Mouse (Mus musculus) liver, embryonic 16.5 days (tissue): ENCODE measurements around the gene Fthl17b. TPM values are rescaled to one million over a fixed set of nuclear protein-coding genes. Genes with fewer than 3 reads are reported as not detected.
"Not testable (repeated sequence)": the region's sequence is repeated elsewhere in the genome, so short reads cannot be mapped to it uniquely, and the experiment has no call there.

Experiments used
- ATAC-seq: fragments of 200-750 bp; cut with Nextera tagmentation; 2 replicates; pipeline ENCODE4 v1.8.0; 2017; ENCODE audit warnings: low read depth, mild to moderate bottlenecking, moderate number of reproducible peaks, moderate library complexity
- H3K27ac ChIP-seq: fragments of 300-500 bp; sonication (generic); 2 replicates; pipeline ENCODE4 v1.5.1; 2014; ENCODE audit warnings: mild to moderate bottlenecking, low read length
- H3K27me3 ChIP-seq: fragments of 300-500 bp; sonication (generic); 2 replicates; pipeline ENCODE4 v1.6.1; 2014; ENCODE audit warnings: low read depth, low read length, mixed read lengths; ENCODE audit not compliant: control insufficient read depth, insufficient read depth
- H3K36me3 ChIP-seq: fragments of 300-500 bp; sonication (generic); 2 replicates; pipeline ENCODE4 v1.6.1; 2014; ENCODE audit warnings: mild to moderate bottlenecking; ENCODE audit not compliant: control insufficient read depth, insufficient read depth
- H3K4me1 ChIP-seq: fragments of 300-500 bp; sonication (generic); 2 replicates; pipeline ENCODE4 v1.6.1; 2014; ENCODE audit warnings: low read depth, low read length, mixed read lengths; ENCODE audit not compliant: control insufficient read depth
- H3K4me2 ChIP-seq: fragments of 300-500 bp; sonication (generic); 2 replicates; pipeline ENCODE4 v1.6.1; 2014; ENCODE audit warnings: low read depth, low read length, mixed read lengths
- H3K4me3 ChIP-seq: fragments of 300-500 bp; sonication (generic); 2 replicates; pipeline ENCODE4 v1.5.1; 2014; ENCODE audit warnings: low read depth, mild to moderate bottlenecking, low read length
- H3K9ac ChIP-seq: fragments of 300-500 bp; sonication (generic); 2 replicates; pipeline ENCODE4 v1.6.1; 2014; ENCODE audit warnings: low read depth, low read length
- H3K9me3 ChIP-seq: fragments of 300-500 bp; sonication (generic); replicated peaks from 2 replicates; pipeline ENCODE4 v1.6.1; 2016; ENCODE audit warnings: low read length; ENCODE audit not compliant: control insufficient read depth
- WGBS: fragments of 180-500 bp; shearing (Covaris S2); extraction: QIAGEN DNeasy Blood & Tissue Kit; methylation state at CpG from one replicate; pipeline ENCODE4 v1.1.7; 2014; ENCODE audit not compliant: insufficient replicate concordance; 5-methylcytosine and 5-hydroxymethylcytosine counted together
- polyA plus RNA-seq: library from polyadenylated mRNA; unstranded; fragments of >200 nt; fragmentation: Nextera tagmentation; extraction: Ambion mirVana; gene quantifications from 2 replicates; pipeline ENCODE4 v1.2.1, GENCODE M21; 2015

Gene Fthl17b
- polyA plus RNA-seq = not detected in 2 replicates

DNA sequence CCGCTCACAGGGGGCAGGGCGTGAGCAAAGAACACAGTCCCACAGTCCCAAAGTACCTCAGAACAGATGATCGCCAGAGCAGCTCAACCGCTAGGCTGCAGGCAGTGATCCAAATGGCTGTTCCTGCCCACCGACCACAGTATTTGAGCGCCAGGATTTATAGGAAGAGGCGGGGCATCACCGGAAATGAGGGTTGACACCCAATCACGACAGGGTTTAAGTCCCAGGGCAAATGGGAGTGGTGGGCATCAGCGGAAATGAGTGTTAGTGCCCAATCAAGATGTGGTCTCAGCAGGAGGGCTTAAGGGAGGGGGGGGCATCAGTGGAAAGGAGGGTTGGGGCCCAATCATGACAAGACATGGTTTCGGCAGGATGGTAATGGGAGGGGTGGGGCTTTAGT is at the start of gene Fthl17b:
TSS of gene Fthl17b (minus strand) at position 101 of the 400 bp plus-strand sequence.
- ATAC-seq, H3K9me3 ChIP-seq: not testable (repeated sequence)
- 83% methylated on average over 4 of the region's 11 CpGs for WGBS

DNA sequence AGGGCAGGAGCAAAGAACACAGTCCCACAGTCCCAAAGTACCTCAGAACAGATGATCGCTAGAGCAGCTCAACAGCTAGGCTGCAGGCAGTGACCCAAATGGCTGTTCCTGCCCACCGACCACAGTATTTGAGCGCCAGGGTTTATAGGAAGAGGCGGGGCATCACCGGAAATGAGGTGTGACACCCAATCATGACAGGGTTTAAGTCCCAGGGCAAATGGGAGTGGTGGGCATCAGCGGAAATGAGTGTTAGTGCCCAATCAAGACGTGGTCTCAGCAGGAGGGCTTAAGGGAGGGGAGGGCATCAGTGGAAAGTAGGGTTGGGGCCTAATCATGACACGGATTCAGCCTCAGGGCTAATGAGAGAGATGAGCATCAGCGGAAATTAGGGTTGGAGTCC is 23.9 kb upstream of the Fthl17b start, which contains the start of gene Fthl17d:
TSS of gene Fthl17d (minus strand) at position 101 of the 400 bp plus-strand sequence.
- WGBS = no CpG with 5 or more reads among the region's 9 CpGs
- H3K4me3 ChIP-seq, H3K9ac ChIP-seq, H3K36me3 ChIP-seq, H3K27me3 ChIP-seq, H3K4me1 ChIP-seq, H3K27ac ChIP-seq, H3K9me3 ChIP-seq, H3K4me2 ChIP-seq, ATAC-seq: not testable (repeated sequence)

More for the DNA sequence above, at the start of gene Fthl17b:
- H3K27ac ChIP-seq, H3K4me3 ChIP-seq, H3K4me1 ChIP-seq, H3K36me3 ChIP-seq, H3K4me2 ChIP-seq, H3K9ac ChIP-seq, H3K27me3 ChIP-seq: not testable (repeated sequence)

- not testable (repeated sequence) for H3K9ac ChIP-seq, H3K36me3 ChIP-seq, H3K4me1 ChIP-seq, H3K9me3 ChIP-seq, H3K27me3 ChIP-seq, ATAC-seq, H3K27ac ChIP-seq, H3K4me3 ChIP-seq, H3K4me2 ChIP-seq
- no CpG with 5 or more reads among the region's 11 CpGs for WGBS
Measured at GRCm38 (mm10) chrX:8976459-8976858, 13.7 kb upstream of the Fthl17b start, which contains the start of gene Fthl17c. Gene Fthl17c (minus strand): TSS chrX:8976559.

GRCm38 (mm10) chrX:8964618-8965017 is 1.8 kb upstream of the Fthl17b start:
- H3K9ac ChIP-seq, H3K27me3 ChIP-seq, H3K36me3 ChIP-seq, H3K4me2 ChIP-seq, H3K27ac ChIP-seq, ATAC-seq, H3K9me3 ChIP-seq, H3K4me3 ChIP-seq, H3K4me1 ChIP-seq: not testable (repeated sequence)
- WGBS = 35% methylated on average over 4 of the region's 4 CpGs

DNA sequence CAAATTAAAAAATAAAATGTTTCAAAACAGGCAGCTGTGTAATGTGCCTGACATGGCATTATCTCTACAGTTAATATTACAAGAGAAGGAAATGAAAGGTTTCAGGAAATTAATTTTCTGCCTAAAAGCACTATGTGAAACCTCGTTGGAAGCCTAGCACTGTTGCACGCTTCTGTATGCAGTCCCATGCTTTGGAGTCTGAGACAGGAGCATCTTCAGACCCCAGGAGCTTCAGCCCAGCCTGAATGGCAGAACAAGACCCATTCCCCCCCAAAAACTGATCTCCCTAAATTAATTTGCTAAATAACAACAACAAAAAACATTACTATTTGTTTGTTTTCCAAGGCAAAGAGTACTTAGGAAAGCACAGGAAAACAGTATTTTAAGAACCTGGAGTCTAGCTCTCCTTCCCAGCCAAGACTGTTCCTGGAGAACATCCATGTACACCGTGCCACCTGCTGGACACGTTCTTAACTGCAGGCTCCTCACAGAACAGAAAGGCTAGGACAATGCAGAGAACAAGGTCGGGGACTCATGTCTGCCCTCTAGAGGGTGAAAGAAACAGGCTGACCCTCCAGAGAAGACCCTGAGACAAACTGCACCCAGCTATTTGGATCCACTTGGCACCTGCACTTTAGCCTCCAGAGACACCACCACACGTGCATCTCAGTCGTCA is 14.5 kb downstream of the Fthl17b start:
- not testable (repeated sequence) for H3K27ac ChIP-seq, H3K27me3 ChIP-seq, H3K9ac ChIP-seq, H3K9me3 ChIP-seq, H3K36me3 ChIP-seq, H3K4me2 ChIP-seq, H3K4me1 ChIP-seq, H3K4me3 ChIP-seq, ATAC-seq
- WGBS = 12% methylated on average over 7 of the region's 7 CpGs

DNA sequence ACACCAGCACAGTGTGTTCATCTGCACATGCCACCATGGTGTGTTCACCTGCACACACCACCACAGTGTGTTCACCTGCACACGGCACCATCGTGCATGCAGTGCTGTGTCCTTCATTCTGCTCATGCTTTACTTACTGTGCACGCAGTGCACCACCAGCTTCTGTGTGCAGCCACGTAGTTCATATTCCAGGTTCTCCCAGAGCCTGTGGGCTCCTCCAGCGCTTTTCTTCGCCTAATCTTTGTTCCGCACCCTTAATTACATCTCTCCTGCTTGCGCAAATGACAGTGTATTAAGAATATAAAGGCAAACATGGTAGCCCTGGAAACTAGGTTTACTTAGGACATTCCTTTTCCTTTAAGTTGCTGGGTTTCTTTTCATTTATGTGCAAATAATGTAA is 18.7 kb downstream of the Fthl17b start:
- Histone ChIP-seq H3K36me3 (no peaks in the 10 kb centered on the region), H3K9ac (no peak overlapping the region), H3K27me3 (no peaks in the 10 kb centered on the region), H3K9me3 (no peaks in the 10 kb centered on the region), H3K4me2 (no peak overlapping the region), H3K4me3 (no peak overlapping the region), H3K4me1 (no peaks in the 10 kb centered on the region), H3K27ac (no peak overlapping the region)
- ATAC-seq = no peak
- 65% methylated on average over 8 of the region's 8 CpGs for WGBS

- Histone ChIP-seq H3K9me3 (no peaks in the 10 kb centered on the region), H3K27me3 (no peaks in the 10 kb centered on the region), H3K4me1 (no peaks in the 10 kb centered on the region), H3K4me3 (no peak overlapping the region), H3K36me3 (no peaks in the 10 kb centered on the region), H3K4me2 (no peak overlapping the region), H3K9ac (no peak overlapping the region), H3K27ac (no peak overlapping the region)
- no peak for ATAC-seq
- 38% methylated on average over 4 of the region's 4 CpGs for WGBS
Measured at GRCm38 (mm10) chrX:8927308-8927707, 35.5 kb downstream of the Fthl17b start.

- ATAC-seq = no peak
- Histone ChIP-seq H3K36me3 (no peaks in the 10 kb centered on the region), H3K27ac (no peak overlapping the region), H3K4me3 (no peak overlapping the region), H3K4me1 (no peaks in the 10 kb centered on the region), H3K9me3 (no peaks in the 10 kb centered on the region), H3K9ac (no peak overlapping the region), H3K27me3 (no peaks in the 10 kb centered on the region), H3K4me2 (no peak overlapping the region)
- 40% methylated on average over 9 of the region's 9 CpGs for WGBS
Measured at GRCm38 (mm10) chrX:8921813-8922607, 40.8 kb downstream of the Fthl17b start.

DNA sequence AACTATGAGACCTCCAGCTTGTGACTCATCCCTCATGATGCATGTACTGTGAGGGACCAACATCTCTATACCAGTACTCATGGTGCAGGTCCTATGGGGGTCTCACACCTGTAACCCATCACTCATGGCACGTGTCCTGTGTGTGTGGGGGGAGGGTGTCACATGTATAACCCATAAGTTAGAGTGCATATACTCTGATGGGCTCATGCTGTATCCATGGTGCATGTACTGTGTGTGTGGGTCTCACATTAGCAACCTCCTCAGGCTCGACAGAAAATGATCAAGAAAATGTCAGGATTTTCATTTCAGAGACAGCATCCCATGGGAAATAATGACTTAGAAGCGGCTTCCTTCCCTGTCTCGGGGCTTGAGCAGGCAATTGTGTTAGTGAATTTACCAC is 41.7 kb downstream of the Fthl17b start:
- ATAC-seq = no peak
- 46% methylated on average over 4 of the region's 4 CpGs for WGBS
- Histone ChIP-seq H3K27ac (no peak overlapping the region), H3K9me3 (no peaks in the 10 kb centered on the region), H3K4me3 (no peak overlapping the region), H3K4me2 (no peak overlapping the region), H3K27me3 (no peaks in the 10 kb centered on the region), H3K9ac (no peak overlapping the region), H3K36me3 (no peaks in the 10 kb centered on the region), H3K4me1 (no peaks in the 10 kb centered on the region)
